Mouse (Mus musculus) stomach, postnatal 0 days (tissue): ENCODE measurements around the gene Cirbp. TPM values are rescaled to one million over a fixed set of nuclear protein-coding genes. Genes with fewer than 3 reads are reported as not detected.
A peak's percentile ranks its signal among the peaks of the same experiment; 100 is the strongest.

Experiments
- ATAC-seq: fragments of 200-750 bp; cut with Nextera tagmentation; 2 replicates; pipeline ENCODE4 v1.8.0; 2017; ENCODE audit not compliant: low FRiP score, low TSS enrichment
- DNase-seq: peaks from one replicate; pipeline ENCODE4 v3.0.0-alpha.2; 2016; ENCODE audit warnings: low spot score
- H3K27ac ChIP-seq: fragments of 300-500 bp; sonication (generic); replicated peaks from 2 replicates; pipeline ENCODE4 v1.5.1; 2014; ENCODE audit warnings: mild to moderate bottlenecking, control low read depth
- H3K27me3 ChIP-seq: fragments of 300-500 bp; sonication (generic); 2 replicates; pipeline ENCODE4 v1.6.1; 2014; ENCODE audit warnings: low read length; ENCODE audit not compliant: control insufficient read depth, insufficient read depth
- H3K36me3 ChIP-seq: fragments of 300-500 bp; sonication (generic); 2 replicates; pipeline ENCODE4 v1.6.1; 2014; ENCODE audit warnings: low read length, mixed read lengths; ENCODE audit not compliant: control insufficient read depth, insufficient read depth
- H3K4me1 ChIP-seq: fragments of 300-500 bp; sonication (generic); replicated peaks from 2 replicates; pipeline ENCODE4 v1.6.1; 2014; ENCODE audit warnings: antibody characterized with exemption; ENCODE audit not compliant: control insufficient read depth, insufficient read depth
- H3K4me2 ChIP-seq: fragments of 300-500 bp; sonication (generic); replicated peaks from 2 replicates; pipeline ENCODE4 v1.6.1; 2014; ENCODE audit warnings: low read depth, mild to moderate bottlenecking, control low read depth, moderate library complexity
- H3K4me3 ChIP-seq: fragments of 300-500 bp; sonication (generic); 2 replicates; pipeline ENCODE4 v1.5.1; 2014; ENCODE audit warnings: low read depth, low read length, control low read depth
- H3K9ac ChIP-seq: fragments of 300-500 bp; sonication (generic); 2 replicates; pipeline ENCODE4 v1.6.1; 2014; ENCODE audit warnings: mild to moderate bottlenecking, low read length, control low read depth, mixed read lengths
- H3K9me3 ChIP-seq: fragments of 300-500 bp; sonication (generic); 2 replicates; pipeline ENCODE4 v1.6.1; 2016; ENCODE audit warnings: low read length; ENCODE audit not compliant: control insufficient read depth
- CTCF ChIP-seq: IDR thresholded peaks from 2 replicates; pipeline ENCODE4 v1.5.1; 2016; ENCODE audit warnings: antibody characterized with exemption, low read depth, mild to moderate bottlenecking, moderate library complexity
- EP300 ChIP-seq: optimal IDR thresholded peaks from 2 replicates; pipeline ENCODE3; 2016; ENCODE audit warnings: antibody characterized with exemption
- WGBS: fragments of 180-500 bp; shearing (Covaris S2); extraction: QIAGEN DNeasy Blood & Tissue Kit; methylation state at CpG from one replicate; pipeline ENCODE4 v1.1.7; 2014; 5-methylcytosine and 5-hydroxymethylcytosine counted together
- polyA plus RNA-seq: library from polyadenylated mRNA; unstranded; fragments of >200 nt; fragmentation: Nextera tagmentation; extraction: Ambion mirVana; gene quantifications from 2 replicates; pipeline ENCODE4 v1.2.1, GENCODE M21; 2015

Gene Cirbp
- polyA plus RNA-seq, 1 experiment from 2014 or later: 237 TPM

- H3K4me2 ChIP-seq: no peak overlapping the region
These were observed 4.3 kb downstream of the Cirbp start for GRCm38 (mm10) chr10:80170052-80170451.

GRCm38 (mm10) chr10:80170601-80171021, 4.8 kb downstream of the Cirbp start:
- H3K27ac ChIP-seq: no peak overlapping the region; the same call in 1 of the 2 replicates
- no peaks in the 10 kb centered on the region for H3K27me3 ChIP-seq
- DNase-seq (no peak), ATAC-seq (no peak)
- 0 out of 2 replicates have a peak, but pooled peaks cover 6% of the 10 kb centered on the region for H3K4me1 ChIP-seq
- H3K9me3 ChIP-seq: no peaks in the 10 kb centered on the region
- H3K4me2 ChIP-seq: no peak overlapping the region
- no peak overlapping the region for H3K4me3 ChIP-seq
- H3K9ac ChIP-seq: no peak overlapping the region
- H3K36me3 ChIP-seq: peaks cover 24% of the 10 kb centered on the region
- whole genome bisulfite sequencing: 92% methylated on average over 19 of the region's 19 CpGs
- TF ChIP-seq CTCF: no peak
- TF ChIP-seq EP300: no peak

More at GRCm38 (mm10) chr10:80170052-80170451, 4.3 kb downstream of the Cirbp start:
- ATAC-seq: no peak
- 96% methylated on average over 16 of the region's 16 CpGs for WGBS
- no peak overlapping the region for H3K4me3 ChIP-seq
- H3K9me3 ChIP-seq: no peaks in the 10 kb centered on the region
- H3K4me1 ChIP-seq: 0 out of 2 replicates have a peak, but pooled peaks cover 7% of the 10 kb centered on the region
- H3K36me3 ChIP-seq: peaks cover 24% of the 10 kb centered on the region
- no peaks in the 10 kb centered on the region for H3K27me3 ChIP-seq
- H3K9ac ChIP-seq: no peak overlapping the region
- DNase-seq: no peak
- H3K27ac ChIP-seq: no peak overlapping the region; the same call in 1 of the 2 replicates
- TF ChIP-seq EP300: no peak
- TF ChIP-seq CTCF: no peak

DNA sequence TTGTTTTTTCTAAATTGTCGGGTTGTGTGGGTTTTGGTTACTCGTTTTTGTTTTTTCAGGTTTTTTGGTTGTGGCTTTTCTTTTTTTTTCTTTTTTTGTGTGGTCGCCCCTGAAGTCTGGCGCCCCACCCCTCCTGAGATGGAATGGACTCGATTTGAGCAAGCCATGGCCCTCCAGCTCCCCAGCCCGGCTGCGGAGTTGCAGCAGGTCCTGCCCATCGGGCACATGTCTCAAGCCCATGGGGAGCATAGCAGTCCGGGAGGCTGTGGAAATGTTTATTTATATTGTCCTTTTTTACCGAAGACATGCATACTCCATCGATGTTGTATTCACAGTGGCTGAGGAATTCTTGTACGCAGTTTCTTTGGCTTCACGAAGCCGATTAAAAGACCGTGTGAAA, 5.5 kb downstream of the Cirbp start:
- H3K27me3 ChIP-seq: no peaks in the 10 kb centered on the region
- no peaks in the 10 kb centered on the region for H3K9me3 ChIP-seq
- H3K27ac ChIP-seq: 0 out of 2 replicates have a peak overlapping the region, but pooled peaks have one; percentile 40
- H3K36me3 ChIP-seq: peaks cover 24% of the 10 kb centered on the region
- TF ChIP-seq CTCF: no peak
- H3K9ac ChIP-seq: no peak overlapping the region
- H3K4me2 ChIP-seq: no peak overlapping the region
- ATAC-seq (no peak), DNase-seq (no peak)
- H3K4me1 ChIP-seq: 0 out of 2 replicates have a peak, but pooled peaks cover 5% of the 10 kb centered on the region
- WGBS: 79% methylated on average over 15 of the region's 15 CpGs
- H3K4me3 ChIP-seq: no peak overlapping the region

GRCm38 (mm10) chr10:80171760-80172526, 6.2 kb downstream of the Cirbp start:
- H3K9me3 ChIP-seq: no peaks in the 10 kb centered on the region
- H3K9ac ChIP-seq: peak overlapping the region; percentile 60; the same call in 1 of the 2 replicates
- H3K27ac ChIP-seq: peak overlapping the region; percentile 95
- H3K27me3 ChIP-seq: no peaks in the 10 kb centered on the region
- 80% methylated on average over 45 of the region's 45 CpGs for WGBS
- no peak for ATAC-seq
- peak overlapping the region; percentile 56 for H3K4me2 ChIP-seq
- 0 out of 2 replicates have a peak, but pooled peaks cover 5% of the 10 kb centered on the region for H3K4me1 ChIP-seq
- TF ChIP-seq CTCF: no peak
- TF ChIP-seq EP300: no peak
- DNase-seq: no peak
- H3K36me3 ChIP-seq: peaks cover 24% of the 10 kb centered on the region
- peak overlapping the region; percentile 55; the same call in 1 of the 2 replicates for H3K4me3 ChIP-seq

GRCm38 (mm10) chr10:80172527-80173292, 6.9 kb downstream of the Cirbp start, which contains the start of gene 1600002K03Rik:
1600002K03Rik (plus strand) TSS chr10:80172944.
- peak within 1 kb of the TSS; percentile 56 for H3K4me2 ChIP-seq
- H3K27me3 ChIP-seq: no peaks in the 10 kb centered on the region
- no peaks in the 10 kb centered on the region for H3K9me3 ChIP-seq
- WGBS: 7% methylated on average over 35 of the region's 35 CpGs
- ATAC-seq: peak; percentile 77
- H3K9ac ChIP-seq: peak within 1 kb of the TSS; percentile 60
- peak within 1 kb of the TSS; percentile 95 for H3K27ac ChIP-seq
- DNase-seq: peak; percentile 91
- peaks cover 24% of the 10 kb centered on the region for H3K36me3 ChIP-seq
- 0 out of 2 replicates have a peak, but pooled peaks cover 5% of the 10 kb centered on the region for H3K4me1 ChIP-seq
- TF ChIP-seq EP300 (peak; percentile 18), CTCF (no peak)
- peak within 1 kb of the TSS; percentile 55 for H3K4me3 ChIP-seq
